Mouse (Mus musculus): ENCODE data around the gene Ikzf4. TPM values are rescaled to one million over a fixed set of nuclear protein-coding genes. Genes with fewer than 3 reads are reported as not detected.

The Ikzf4 gene
- polyA plus RNA-seq, 1 experiment, result 0.05 TPM

DNA sequence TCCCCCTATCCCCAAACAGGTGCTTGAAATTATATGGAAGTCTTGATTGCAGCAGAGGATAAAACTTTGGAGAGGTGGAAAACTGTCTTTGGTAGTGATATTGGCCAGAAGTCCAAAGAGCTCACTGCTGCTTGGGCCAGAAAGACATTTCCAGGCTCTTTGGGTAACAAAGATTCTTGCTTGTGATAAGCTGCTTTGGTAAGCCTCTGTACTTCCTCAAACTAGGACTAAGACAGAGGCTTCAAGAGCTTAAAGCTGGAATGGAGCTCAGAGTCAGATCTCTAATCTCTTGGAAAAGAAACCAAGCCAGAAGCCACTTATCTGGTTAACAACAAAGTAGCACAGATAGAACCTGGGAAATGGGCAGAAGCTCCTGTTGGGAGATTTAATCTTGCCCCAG lies 16.7 kb upstream of the Ikzf4 start:
- TF ChIP-seq MYOD1 (IDR thresholded peaks at IDR 0.05; ENCODE audit: control insufficient read depth, insufficient read length, low read depth) (no peak), CEBPB (IDR thresholded peaks at IDR 0.05; ENCODE audit: low read depth) (no peak), CTCF (IDR thresholded peaks at IDR 0.05; ENCODE audit: control insufficient read depth, insufficient read depth, insufficient read length) (no peak), MAX (IDR thresholded peaks at IDR 0.05) (no peak), USF1 (IDR thresholded peaks at IDR 0.05; ENCODE audit: low read depth) (no peak)
- Histone ChIP-seq H3K79me2 (ENCODE audit: control insufficient read depth, insufficient read depth) (no peaks in the 10 kb centered on the region), H3K36me3 (ENCODE audit: control insufficient read depth, insufficient read depth) (no peaks in the 10 kb centered on the region), H3K4me3 (ENCODE audit: insufficient read depth, poor library complexity, severe bottlenecking) (no peak overlapping the region), H3K79me3 (ENCODE audit: low read depth) (no peaks in the 10 kb centered on the region), H3ac (ENCODE audit: control insufficient read depth, insufficient read length, low read depth) (no peak overlapping the region), H3K27me3 (ENCODE audit: control insufficient read depth, insufficient read depth, insufficient read length) (no peaks in the 10 kb centered on the region)

DNA sequence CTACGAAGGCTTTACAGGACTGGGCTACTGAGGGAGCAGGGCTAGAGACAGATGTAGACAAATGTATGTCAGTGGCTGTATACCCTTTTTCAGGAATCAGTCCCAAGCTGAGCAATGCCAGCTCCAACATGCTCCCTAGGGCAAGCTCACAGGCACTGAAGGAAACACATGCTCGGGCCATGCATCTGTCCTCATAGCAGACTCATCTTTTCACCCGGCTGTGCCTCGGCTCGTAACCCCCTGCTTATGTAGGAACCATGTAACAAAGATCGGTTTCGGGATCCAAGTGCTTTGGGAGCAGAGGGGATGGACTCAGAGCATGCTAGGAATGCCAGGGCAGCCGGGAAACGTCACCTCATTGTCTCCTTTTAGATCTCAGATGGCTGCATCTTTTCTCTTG lies 13.7 kb upstream of the Ikzf4 start:
- Histone ChIP-seq H3K36me3 (ENCODE audit: control insufficient read depth, insufficient read depth) (no peaks in the 10 kb centered on the region), H3K79me3 (ENCODE audit: low read depth) (peaks cover 1% of the 10 kb centered on the region), H3K4me3 (ENCODE audit: insufficient read depth, poor library complexity, severe bottlenecking) (no peak overlapping the region), H3ac (ENCODE audit: control insufficient read depth, insufficient read length, low read depth) (no peak overlapping the region), H3K79me2 (ENCODE audit: control insufficient read depth, insufficient read depth) (no peaks in the 10 kb centered on the region), H3K27me3 (ENCODE audit: control insufficient read depth, insufficient read depth, insufficient read length) (no peaks in the 10 kb centered on the region)
- TF ChIP-seq CEBPB (IDR thresholded peaks at IDR 0.05; ENCODE audit: low read depth), result no peak

DNA sequence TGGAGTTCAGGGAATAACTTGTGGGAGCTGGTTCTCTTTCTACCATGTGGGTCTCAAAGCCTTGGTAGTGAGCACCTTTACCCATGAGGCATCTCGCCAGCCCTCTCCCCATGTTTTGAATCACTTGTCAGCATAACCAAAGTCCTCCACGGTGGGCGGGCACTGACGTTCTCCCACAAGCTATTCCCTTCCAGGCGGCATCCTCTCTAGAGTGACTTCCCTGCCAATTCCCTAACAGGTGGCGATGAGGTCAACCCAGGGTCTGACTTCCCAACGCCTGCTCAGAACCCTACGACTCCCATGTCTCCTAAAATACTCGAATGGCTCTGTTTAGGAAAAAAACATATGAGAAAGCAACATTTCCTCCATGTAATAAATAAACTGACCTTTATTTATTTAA lies 12.1 kb upstream of the Ikzf4 start:
- Histone ChIP-seq H3K27me3 (ENCODE audit: control insufficient read depth, insufficient read depth, insufficient read length) (no peaks in the 10 kb centered on the region), H3K79me2 (ENCODE audit: control insufficient read depth, insufficient read depth) (no peaks in the 10 kb centered on the region), H3K4me3 (ENCODE audit: insufficient read depth, poor library complexity, severe bottlenecking) (no peak overlapping the region), H3K79me3 (ENCODE audit: low read depth) (peaks cover 1% of the 10 kb centered on the region), H3K36me3 (ENCODE audit: control insufficient read depth, insufficient read depth) (no peaks in the 10 kb centered on the region), H3ac (ENCODE audit: control insufficient read depth, insufficient read length, low read depth) (no peak overlapping the region)
- TF ChIP-seq MYOD1 (IDR thresholded peaks at IDR 0.05; ENCODE audit: control insufficient read depth, insufficient read length, low read depth) (peak; percentile 35), FOSL1 (IDR thresholded peaks at IDR 0.05; ENCODE audit: insufficient read depth, low read length, poor library complexity, severe bottlenecking) (no peak)

DNA sequence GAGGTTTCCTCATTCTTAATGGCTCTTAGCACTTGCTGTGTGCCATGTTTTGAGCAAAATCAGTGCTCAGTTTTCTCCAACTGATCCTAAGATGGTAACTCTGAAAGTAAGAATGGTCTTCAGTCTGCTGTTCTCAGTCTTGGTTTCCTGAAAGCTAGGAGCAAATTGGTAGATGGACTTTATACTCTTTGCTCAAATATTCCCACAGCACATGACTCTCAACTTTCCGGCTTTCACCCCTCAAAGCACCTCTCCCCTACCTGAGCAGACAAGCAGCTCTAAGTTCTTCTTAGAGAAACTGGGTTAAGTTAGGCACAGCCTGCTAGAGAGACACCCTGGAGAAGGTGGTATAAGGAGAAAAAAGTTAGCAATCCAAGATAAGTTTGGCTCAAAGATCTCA lies 10.9 kb upstream of the Ikzf4 start:
- Histone ChIP-seq H3ac (ENCODE audit: control insufficient read depth, insufficient read length, low read depth) (no peak overlapping the region), H3K79me2 (ENCODE audit: control insufficient read depth, insufficient read depth) (no peaks in the 10 kb centered on the region), H3K36me3 (ENCODE audit: control insufficient read depth, insufficient read depth) (no peaks in the 10 kb centered on the region), H3K79me3 (ENCODE audit: low read depth) (peaks cover 1% of the 10 kb centered on the region), H3K27me3 (ENCODE audit: control insufficient read depth, insufficient read depth, insufficient read length) (no peaks in the 10 kb centered on the region), H3K4me3 (ENCODE audit: insufficient read depth, poor library complexity, severe bottlenecking) (no peak overlapping the region)
- TF ChIP-seq MYOG (IDR thresholded peaks at IDR 0.05; ENCODE audit: control insufficient read depth, extremely low read depth, insufficient read length) (no peak), USF1 (IDR thresholded peaks at IDR 0.05; ENCODE audit: low read depth) (no peak), FOSL1 (IDR thresholded peaks at IDR 0.05; ENCODE audit: insufficient read depth, low read length, poor library complexity, severe bottlenecking) (no peak), MAX (IDR thresholded peaks at IDR 0.05) (no peak), CTCF (IDR thresholded peaks at IDR 0.05; ENCODE audit: control insufficient read depth, insufficient read depth, insufficient read length) (no peak), MYOD1 (IDR thresholded peaks at IDR 0.05; ENCODE audit: control insufficient read depth, insufficient read length, low read depth) (no peak), CEBPB (IDR thresholded peaks at IDR 0.05; ENCODE audit: low read depth) (no peak)

DNA sequence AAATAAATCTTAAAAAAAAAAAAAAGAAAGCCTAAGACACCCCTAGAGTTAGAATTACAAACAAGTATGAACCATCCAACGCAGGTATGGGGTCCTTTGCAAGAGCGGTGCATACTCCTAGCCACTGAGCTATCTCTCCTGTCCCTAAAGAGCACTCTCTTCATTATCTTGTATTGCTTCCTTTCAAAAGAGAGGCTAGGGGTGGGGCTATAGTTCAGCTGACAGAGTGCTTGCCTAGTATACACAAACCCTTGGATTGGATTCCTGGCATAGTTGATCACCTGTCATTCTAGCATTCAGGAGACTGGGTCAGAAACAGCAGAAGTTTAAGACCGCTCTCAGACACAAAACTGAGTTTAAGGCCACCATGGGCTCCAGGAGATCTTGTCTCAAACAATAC lies 9.5 kb upstream of the Ikzf4 start:
- TF ChIP-seq CTCF (IDR thresholded peaks at IDR 0.05; ENCODE audit: control insufficient read depth, insufficient read depth, insufficient read length) (no peak), CEBPB (IDR thresholded peaks at IDR 0.05; ENCODE audit: low read depth) (no peak), FOSL1 (IDR thresholded peaks at IDR 0.05; ENCODE audit: insufficient read depth, low read length, poor library complexity, severe bottlenecking) (no peak), MYOD1 (IDR thresholded peaks at IDR 0.05; ENCODE audit: control insufficient read depth, insufficient read length, low read depth) (no peak), USF1 (IDR thresholded peaks at IDR 0.05; ENCODE audit: low read depth) (no peak), MYOG (IDR thresholded peaks at IDR 0.05; ENCODE audit: control insufficient read depth, extremely low read depth, insufficient read length) (no peak), MAX (IDR thresholded peaks at IDR 0.05) (no peak)
- H3K36me3 ChIP-seq (ENCODE audit: control insufficient read depth, insufficient read depth), result no peaks in the 10 kb centered on the region
- H3K4me3 ChIP-seq (ENCODE audit: insufficient read depth, poor library complexity, severe bottlenecking), result no peak overlapping the region
- no peaks in the 10 kb centered on the region for H3K79me2 ChIP-seq (ENCODE audit: control insufficient read depth, insufficient read depth)
- no peak overlapping the region for H3ac ChIP-seq (ENCODE audit: control insufficient read depth, insufficient read length, low read depth)
- H3K27me3 ChIP-seq (ENCODE audit: control insufficient read depth, insufficient read depth, insufficient read length), result no peaks in the 10 kb centered on the region
- peaks cover 1% of the 10 kb centered on the region for H3K79me3 ChIP-seq (ENCODE audit: low read depth)

DNA sequence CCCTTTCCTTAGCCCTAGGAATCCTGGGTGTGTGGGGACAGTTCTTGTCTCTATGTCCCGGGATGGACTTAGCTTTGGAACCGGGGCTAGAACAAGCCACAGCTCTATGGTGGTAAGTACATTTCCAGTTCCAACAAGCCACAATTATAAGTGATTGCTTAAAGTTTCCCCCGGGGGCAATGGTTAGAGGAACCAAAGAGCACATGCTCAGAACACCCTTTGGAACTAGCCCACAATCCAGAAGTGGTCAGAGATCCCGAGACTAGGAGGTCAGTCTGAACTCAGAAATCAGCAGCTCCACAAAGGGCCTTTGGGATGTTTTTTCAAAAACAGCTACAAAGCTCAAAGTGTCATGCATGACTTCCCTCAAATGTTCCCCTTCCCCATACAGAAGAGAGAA lies 8.1 kb upstream of the Ikzf4 start:
- H3K79me3 ChIP-seq (ENCODE audit: low read depth), result peaks cover 1% of the 10 kb centered on the region
- H3K4me3 ChIP-seq (ENCODE audit: insufficient read depth, poor library complexity, severe bottlenecking), result no peak overlapping the region
- H3K36me3 ChIP-seq (ENCODE audit: control insufficient read depth, insufficient read depth), result no peaks in the 10 kb centered on the region
- TF ChIP-seq MYOG (IDR thresholded peaks at IDR 0.05; ENCODE audit: control insufficient read depth, extremely low read depth, insufficient read length), result no peak
- TF ChIP-seq CEBPB (IDR thresholded peaks at IDR 0.05; ENCODE audit: low read depth), result no peak
- TF ChIP-seq MAX (IDR thresholded peaks at IDR 0.05), result no peak
- TF ChIP-seq MYOD1 (IDR thresholded peaks at IDR 0.05; ENCODE audit: control insufficient read depth, insufficient read length, low read depth), result no peak
- TF ChIP-seq USF1 (IDR thresholded peaks at IDR 0.05; ENCODE audit: low read depth), result no peak
- TF ChIP-seq CTCF (IDR thresholded peaks at IDR 0.05; ENCODE audit: control insufficient read depth, insufficient read depth, insufficient read length), result no peak
- no peak for TF ChIP-seq FOSL1 (IDR thresholded peaks at IDR 0.05; ENCODE audit: insufficient read depth, low read length, poor library complexity, severe bottlenecking)
- H3K79me2 ChIP-seq (ENCODE audit: control insufficient read depth, insufficient read depth), result no peaks in the 10 kb centered on the region
- no peaks in the 10 kb centered on the region for H3K27me3 ChIP-seq (ENCODE audit: control insufficient read depth, insufficient read depth, insufficient read length)
- no peak overlapping the region for H3ac ChIP-seq (ENCODE audit: control insufficient read depth, insufficient read length, low read depth)

All from C2C12 (cell line).